Mouse (Mus musculus): ENCODE results near the gene Nkx2-9.

Gene Nkx2-9

GRCm38 (mm10) chr12:56612761-56613437 lies at the start of gene Nkx2-9:
Nkx2-9 (minus strand) TSS chr12:56613284.
- in situ Hi-C loops (cut with MboI, MseI): no loop called here

GRCm38 (mm10) chr12:56637181-56637566 lies 24.1 kb upstream of the Nkx2-9 start:
- in situ Hi-C loops (cut with MboI, MseI): no loop called here

DNA sequence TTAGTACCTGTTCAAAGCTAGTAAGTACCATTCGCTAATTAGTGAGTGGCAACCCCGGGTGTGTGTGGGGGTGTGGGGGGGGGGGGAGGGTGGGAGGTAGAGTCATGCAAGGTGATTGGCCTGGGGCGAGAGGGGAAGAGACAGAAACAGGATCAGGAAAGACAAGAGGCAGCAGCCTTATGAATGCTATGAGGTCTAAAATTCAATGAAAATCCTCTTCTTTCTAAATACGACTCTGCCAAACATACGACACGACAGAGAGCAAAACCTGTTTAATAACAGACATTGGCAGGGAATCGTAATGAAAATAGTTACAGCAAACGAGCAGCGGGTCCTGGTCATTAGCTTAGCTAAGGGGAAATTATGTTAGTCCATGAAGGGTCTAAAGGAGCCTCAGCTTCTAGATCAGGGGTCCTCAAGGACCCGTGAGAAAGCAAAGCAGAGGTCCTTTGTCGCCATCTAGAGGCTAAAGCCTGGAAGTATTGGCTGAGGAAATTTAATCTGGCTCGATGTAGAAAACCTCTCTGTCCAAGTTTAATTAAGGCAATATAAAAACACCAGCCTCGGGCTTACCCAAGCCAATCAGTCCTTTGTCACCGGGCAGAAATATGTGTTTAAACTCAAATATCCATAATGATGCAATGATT lies 23.6 kb upstream of the Nkx2-9 start:
- in situ Hi-C loops (cut with MboI, MseI): no loop called here

- in situ Hi-C loops (cut with MboI, MseI): no loop called here
Measured at GRCm38 (mm10) chr12:56616088-56616487, 3.0 kb upstream of the Nkx2-9 start.

DNA sequence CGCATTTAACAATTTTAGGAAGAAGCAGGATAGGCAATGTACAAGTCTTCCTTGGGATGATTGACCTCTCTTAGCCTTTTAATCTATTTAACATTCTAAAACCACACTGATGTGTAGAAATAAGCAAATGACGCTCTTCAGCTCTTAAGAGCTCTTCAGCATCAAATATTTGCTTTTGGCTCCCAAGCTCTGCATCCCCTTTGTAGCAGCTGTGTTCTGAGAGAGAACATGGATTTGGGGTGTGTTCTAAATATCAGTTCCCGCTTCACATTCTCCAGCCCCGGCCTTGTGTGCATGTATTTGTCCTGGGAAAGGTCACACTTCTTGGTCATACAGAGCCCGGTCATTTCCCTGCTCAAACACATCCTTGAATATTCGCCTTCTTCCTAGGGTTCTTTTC lies 2.3 kb upstream of the Nkx2-9 start:
- in situ Hi-C loops (cut with MboI, MseI): no loop called here

- in situ Hi-C loops (cut with MboI, MseI): no loop called here
Measured at GRCm38 (mm10) chr12:56614513-56614912, 1.4 kb upstream of the Nkx2-9 start.

DNA sequence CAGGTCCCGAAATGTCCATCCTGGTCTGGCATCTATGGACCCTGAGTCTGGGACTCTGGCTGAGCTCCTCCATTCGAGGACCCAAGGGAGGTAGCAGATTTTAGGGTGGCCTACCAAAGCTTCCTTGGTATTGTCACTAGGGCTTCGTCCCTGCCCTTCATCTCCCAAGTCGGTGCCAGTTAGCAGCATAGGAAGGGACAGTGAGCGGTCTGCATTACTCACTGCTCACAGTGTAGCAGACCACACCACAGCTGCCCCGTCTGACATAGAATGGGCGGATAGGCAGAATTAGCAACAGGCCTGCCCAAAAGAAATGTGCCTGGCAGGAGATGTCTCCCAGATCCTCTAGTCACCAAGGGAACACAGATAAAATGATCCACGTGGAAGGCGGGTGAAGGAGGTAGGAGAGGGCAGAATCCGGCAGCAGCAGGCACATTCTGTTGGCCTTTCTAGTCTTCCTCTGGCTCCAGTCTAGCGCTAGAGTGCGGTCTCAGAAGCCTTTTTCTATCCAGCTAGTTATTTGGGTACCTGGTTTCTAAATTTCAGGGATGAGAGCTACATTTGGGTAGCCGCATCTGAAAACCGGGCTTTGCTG lies 929 bp upstream of the Nkx2-9 start:
- in situ Hi-C loops (cut with MboI, MseI): no loop called here

- in situ Hi-C loops (cut with MboI, MseI): no loop called here
Measured at GRCm38 (mm10) chr12:56613438-56613830, 350 bp upstream of the Nkx2-9 start.

GRCm38 (mm10) chr12:56612349-56612735 lies 742 bp downstream of the Nkx2-9 start:
- in situ Hi-C loops (cut with MboI, MseI): no loop called here

GRCm38 (mm10) chr12:56611504-56612348 lies 1.4 kb downstream of the Nkx2-9 start:
- in situ Hi-C loops (cut with MboI, MseI): no loop called here

- in situ Hi-C loops (cut with MboI, MseI): no loop called here
Measured at GRCm38 (mm10) chr12:56610851-56611250, 2.2 kb downstream of the Nkx2-9 start.

DNA sequence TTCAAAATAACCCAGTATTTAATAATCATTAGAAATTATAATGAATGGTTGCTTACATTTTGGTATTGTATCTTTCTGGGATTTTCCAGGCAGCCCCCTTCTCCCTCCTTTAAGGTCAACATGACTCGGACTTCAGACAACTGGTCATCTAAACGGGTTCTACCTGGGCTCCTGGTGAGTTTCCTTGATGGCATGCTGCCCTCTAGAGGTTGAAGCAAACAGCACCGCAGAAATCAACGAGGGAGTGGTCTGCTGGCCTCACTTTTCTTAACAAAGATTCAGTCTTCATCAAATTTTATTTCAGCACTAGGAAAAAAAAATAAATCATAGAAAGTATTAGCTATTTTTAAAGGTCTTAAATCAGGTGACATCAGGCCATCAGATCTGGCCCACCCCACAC lies 21.4 kb downstream of the Nkx2-9 start:
- in situ Hi-C loops (cut with MboI, MseI): no loop called here

- in situ Hi-C loops (cut with MboI, MseI): no loop called here
Measured at GRCm38 (mm10) chr12:56587830-56588229, 25.3 kb downstream of the Nkx2-9 start.

Data from T-helper 2 cell (primary cell).